Mouse (Mus musculus) stomach, embryonic 16.5 days (tissue): ENCODE data around the gene Sart1. TPM values are rescaled to one million over a fixed set of nuclear protein-coding genes. Genes with fewer than 3 reads are reported as not detected.
A peak's percentile ranks its signal among the peaks of the same experiment; 100 is the strongest.

ENCODE experiments used
- ATAC-seq: fragments of 200-750 bp; cut with Nextera tagmentation; 2 replicates; pipeline ENCODE4 v1.8.0; 2017; ENCODE audit warnings: moderate number of reproducible peaks, moderate TSS enrichment; ENCODE audit not compliant: insufficient read depth, low FRiP score
- H3K27ac ChIP-seq: fragments of 300-500 bp; sonication (generic); 2 replicates; pipeline ENCODE4 v1.5.1; 2014; ENCODE audit warnings: low read length
- H3K27me3 ChIP-seq: fragments of 300-500 bp; sonication (generic); 2 replicates; pipeline ENCODE4 v1.6.1; 2014; ENCODE audit warnings: low read length, control low read depth, mixed read lengths; ENCODE audit not compliant: control insufficient read depth, insufficient read depth
- H3K36me3 ChIP-seq: fragments of 300-500 bp; sonication (generic); 2 replicates; pipeline ENCODE4 v1.6.1; 2014; ENCODE audit warnings: low read length; ENCODE audit not compliant: control insufficient read depth, insufficient read depth
- H3K4me1 ChIP-seq: fragments of 300-500 bp; sonication (generic); 2 replicates; pipeline ENCODE4 v1.6.1; 2014; ENCODE audit warnings: low read length, control low read depth, mixed read lengths; ENCODE audit not compliant: control insufficient read depth, insufficient read depth
- H3K4me2 ChIP-seq: fragments of 300-500 bp; sonication (generic); 2 replicates; pipeline ENCODE4 v1.6.1; 2014; ENCODE audit warnings: low read depth, low read length, mixed read lengths
- H3K4me3 ChIP-seq: fragments of 300-500 bp; sonication (generic); replicated peaks from 2 replicates; pipeline ENCODE4 v1.5.1; 2014; ENCODE audit warnings: mild to moderate bottlenecking, low read length
- H3K9ac ChIP-seq: fragments of 300-500 bp; sonication (generic); 2 replicates; pipeline ENCODE4 v1.6.1; 2014; ENCODE audit warnings: low read length
- H3K9me3 ChIP-seq: fragments of 300-500 bp; sonication (generic); replicated peaks from 2 replicates; pipeline ENCODE4 v1.6.1; 2016; ENCODE audit warnings: low read length, control low read depth; ENCODE audit not compliant: control insufficient read depth
- WGBS: fragments of 180-500 bp; shearing (Covaris S2); extraction: QIAGEN DNeasy Blood & Tissue Kit; methylation state at CpG from one replicate; pipeline ENCODE4 v1.1.7; 2014; 5-methylcytosine and 5-hydroxymethylcytosine counted together
- polyA plus RNA-seq: library from polyadenylated mRNA; unstranded; fragments of >200 nt; fragmentation: Nextera tagmentation; extraction: Ambion mirVana; gene quantifications from 2 replicates; pipeline ENCODE4 v1.2.1, GENCODE M21; 2015

Gene Sart1
- polyA plus RNA-seq, 1 experiment from 2014 or later = 56.4 TPM

DNA sequence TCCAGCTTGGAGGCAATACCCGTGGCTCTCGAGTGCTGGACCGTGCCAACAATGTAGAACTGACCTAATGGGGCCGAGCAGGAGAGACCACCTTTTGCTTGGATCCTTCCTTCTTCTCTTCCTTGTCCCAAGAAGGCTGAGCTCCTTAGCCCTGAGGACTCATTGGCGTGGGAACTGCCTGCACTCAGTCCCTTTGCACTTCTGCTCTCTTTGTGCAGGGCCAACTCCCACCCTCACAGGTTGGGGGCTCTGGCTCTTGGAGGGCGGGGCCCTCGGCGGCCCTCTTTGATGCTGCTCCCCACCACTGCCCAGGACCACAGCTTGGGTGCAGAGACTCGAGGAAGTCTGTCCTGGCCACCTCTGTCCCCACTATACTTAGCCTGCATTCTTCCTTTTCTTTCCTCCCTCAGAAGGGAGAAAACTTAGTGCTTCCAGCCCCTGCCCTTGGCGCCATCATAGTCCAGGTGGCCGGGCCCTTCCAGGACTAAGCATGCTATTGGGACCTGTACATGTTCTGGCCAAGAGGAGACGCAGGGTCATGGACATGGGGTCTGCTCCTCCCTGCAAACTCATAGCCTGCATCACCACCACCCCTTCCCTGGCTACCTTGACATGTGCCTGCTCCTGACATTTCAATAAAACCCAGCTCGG lies 38.3 kb upstream of the Sart1 start:
- H3K36me3 ChIP-seq = no peaks in the 10 kb centered on the region
- peaks cover 25% of the 10 kb centered on the region for H3K4me1 ChIP-seq
- no peak overlapping the region for H3K4me2 ChIP-seq
- 85% methylated on average over 13 of the region's 13 CpGs for WGBS
- ATAC-seq = no peak
- no peak overlapping the region for H3K4me3 ChIP-seq
- H3K9me3 ChIP-seq = no peaks in the 10 kb centered on the region
- H3K9ac ChIP-seq = peak overlapping the region; percentile 47; the same call in 1 of the 2 replicates
- no peaks in the 10 kb centered on the region for H3K27me3 ChIP-seq
- H3K27ac ChIP-seq = no peak overlapping the region

DNA sequence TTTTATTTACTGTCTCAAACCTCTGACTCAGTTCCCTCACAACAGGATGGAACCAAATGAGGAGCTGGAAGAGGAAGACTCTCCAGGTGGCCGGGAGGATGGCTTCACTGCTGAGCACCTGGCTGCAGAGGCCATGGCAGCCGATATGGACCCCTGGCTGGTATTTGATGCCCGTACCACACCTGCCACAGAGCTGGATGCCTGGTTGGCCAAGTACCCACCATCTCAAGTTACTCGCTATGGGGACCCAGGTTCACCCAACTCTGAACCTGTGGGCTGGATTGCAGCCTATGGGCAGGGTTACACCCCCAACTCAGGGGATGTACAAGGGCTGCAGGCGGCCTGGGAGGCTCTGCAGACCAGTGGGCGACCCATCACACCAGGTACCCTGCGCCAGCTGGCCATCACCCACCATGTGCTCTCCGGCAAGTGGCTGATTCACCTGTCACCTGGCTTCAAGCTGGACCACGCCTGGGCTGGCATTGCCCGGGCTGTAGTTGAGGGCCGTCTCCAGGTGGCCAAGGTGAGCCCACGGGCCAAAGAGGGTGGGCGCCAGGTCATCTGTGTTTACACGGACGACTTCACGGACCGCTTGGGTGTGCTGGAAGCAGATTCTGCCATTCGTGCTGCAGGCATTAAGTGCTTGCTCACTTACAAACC lies 37.5 kb upstream of the Sart1 start:
- Histone ChIP-seq H3K27me3 (no peaks in the 10 kb centered on the region), H3K4me1 (peaks cover 25% of the 10 kb centered on the region), H3K4me2 (peak overlapping the region; percentile 74), H3K9me3 (no peaks in the 10 kb centered on the region), H3K9ac (peak overlapping the region; percentile 92), H3K36me3 (no peaks in the 10 kb centered on the region), H3K27ac (peak overlapping the region; percentile 74), H3K4me3 (peak overlapping the region; percentile 72)
- ATAC-seq = no peak
- WGBS = 82% methylated on average over 18 of the region's 18 CpGs

DNA sequence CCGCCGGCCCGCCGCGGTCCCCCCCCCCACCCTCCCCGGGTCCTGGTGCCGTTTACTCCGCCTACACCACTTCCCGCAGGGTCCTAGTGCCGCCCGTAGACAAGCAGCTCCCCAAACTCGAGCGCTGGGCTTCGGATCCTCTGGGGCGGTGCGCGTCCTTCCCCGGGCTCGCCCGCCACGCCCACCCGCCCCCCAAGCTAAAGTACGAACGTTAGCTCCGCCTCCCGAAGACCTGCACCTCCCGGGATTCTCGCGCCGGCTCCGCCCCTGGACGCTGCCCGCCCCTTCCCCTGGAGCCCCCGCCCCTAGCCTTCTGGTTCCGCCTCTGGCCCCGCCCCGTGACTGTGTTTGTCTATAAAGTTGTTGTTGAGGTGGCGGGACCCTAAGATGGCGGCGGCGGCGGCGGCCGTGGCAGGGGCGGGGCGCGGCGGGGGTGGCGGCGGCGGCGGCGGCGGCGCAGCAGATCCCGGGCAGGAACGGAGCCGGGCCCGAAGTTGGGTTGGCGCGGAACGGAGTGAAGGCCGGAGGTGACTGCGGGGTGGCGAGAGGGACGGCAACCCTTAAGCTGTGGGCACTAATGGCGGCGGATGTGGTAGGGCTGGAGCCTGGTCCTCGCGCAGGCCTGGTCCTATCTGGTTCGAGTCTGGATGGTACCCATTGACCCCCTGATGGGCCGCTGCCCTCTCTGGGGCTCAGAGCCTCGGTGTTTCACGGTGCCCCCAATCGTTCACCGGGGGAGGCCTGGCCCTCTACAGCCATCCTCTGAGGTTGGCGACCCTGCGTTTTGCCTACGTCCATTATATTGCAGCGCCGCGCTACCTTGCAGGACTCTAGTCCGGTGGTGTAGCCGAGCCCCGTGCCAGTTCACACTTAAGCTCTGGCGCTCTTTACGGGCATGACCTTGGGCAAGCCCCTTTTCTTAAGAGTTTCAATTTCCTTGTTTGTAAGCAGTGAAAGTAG lies 36.6 kb upstream of the Sart1 start, which contains the start of the genes Drap1 and AI837181:
Drap1 (minus strand) TSS at position 198 of the 960 bp plus-strand sequence.
AI837181 (plus strand) TSS at position 363 of the 960 bp plus-strand sequence.
- Histone ChIP-seq H3K4me1 (peaks cover 25% of the 10 kb centered on the region), H3K4me3 (peak within 1 kb of the TSS; percentile 72), H3K9ac (peak within 1 kb of the TSS; percentile 92), H3K9me3 (no peaks in the 10 kb centered on the region), H3K36me3 (no peaks in the 10 kb centered on the region), H3K4me2 (peak within 1 kb of the TSS; percentile 93), H3K27ac (peak within 1 kb of the TSS; percentile 91), H3K27me3 (no peaks in the 10 kb centered on the region)
- WGBS = under 1% methylated on average over 83 of the region's 87 CpGs
- ATAC-seq = peak; percentile 94

DNA sequence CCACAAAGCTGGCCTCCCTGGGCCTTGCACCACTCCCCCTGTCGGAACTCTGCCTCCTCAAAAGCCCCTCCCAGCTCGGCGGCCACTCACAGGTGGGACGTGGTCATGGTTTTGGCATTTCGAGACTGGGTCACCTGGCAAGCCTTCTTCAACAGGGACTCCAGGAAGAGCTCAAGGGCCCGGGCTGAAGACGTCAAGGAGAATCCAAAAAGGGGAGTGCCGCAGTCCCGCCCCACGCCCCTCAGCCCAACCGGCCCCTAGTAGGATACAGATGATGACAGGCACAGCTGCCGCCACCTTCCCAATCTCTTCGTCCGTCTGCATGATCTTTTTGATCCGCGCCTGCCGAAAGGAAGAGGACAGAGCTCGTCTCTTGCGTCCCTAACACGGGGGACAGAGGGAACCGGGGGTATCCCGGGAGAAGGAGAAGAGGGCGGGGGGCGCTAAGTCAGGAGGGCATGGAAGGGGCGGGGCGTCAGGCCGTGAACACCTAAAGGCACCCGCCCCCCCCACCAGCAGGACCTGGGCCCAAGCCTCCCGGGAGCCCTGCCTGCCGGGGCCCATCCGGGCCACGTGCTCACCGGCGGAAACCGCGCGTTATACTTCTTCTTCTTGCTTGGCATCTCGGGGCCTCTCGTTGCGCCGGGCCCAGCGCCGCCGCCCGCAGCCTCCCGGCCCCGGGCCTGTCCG lies 35.7 kb upstream of the Sart1 start:
- WGBS = under 1% methylated on average over 41 of the region's 48 CpGs

DNA sequence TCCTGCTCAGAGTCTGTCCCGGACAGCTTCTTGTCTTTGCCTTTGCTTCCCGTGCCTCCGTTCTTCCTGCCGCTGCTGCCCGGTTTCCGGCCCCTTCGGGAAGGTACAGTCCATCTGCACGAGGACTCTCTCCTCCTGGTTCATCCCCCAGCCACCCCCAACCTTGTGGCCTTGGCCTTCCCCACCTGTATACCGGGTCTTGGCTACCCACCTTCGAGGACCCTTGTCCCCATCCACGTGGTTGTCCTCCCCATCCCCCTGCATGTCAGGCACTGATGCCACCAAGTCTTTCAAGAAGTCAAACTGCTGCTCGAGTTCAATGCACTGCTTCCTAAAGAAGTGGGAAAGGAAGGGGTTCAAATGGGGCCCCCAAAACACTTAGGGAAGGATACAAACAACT lies 35.1 kb upstream of the Sart1 start:
- Histone ChIP-seq H3K27ac (peak overlapping the region; percentile 91), H3K36me3 (no peaks in the 10 kb centered on the region)
- WGBS = 53% methylated on average over 12 of the region's 12 CpGs

More for the DNA sequence above, 35.7 kb upstream of the Sart1 start:
- peak overlapping the region; percentile 93 for H3K4me2 ChIP-seq
- peak; percentile 73 for ATAC-seq
- peaks cover 25% of the 10 kb centered on the region for H3K4me1 ChIP-seq
- peak overlapping the region; percentile 89 for H3K9ac ChIP-seq
- no peaks in the 10 kb centered on the region for H3K9me3 ChIP-seq
- H3K4me3 ChIP-seq = peak overlapping the region; percentile 72
- peak overlapping the region; percentile 91 for H3K27ac ChIP-seq
- H3K36me3 ChIP-seq = no peaks in the 10 kb centered on the region
- no peaks in the 10 kb centered on the region for H3K27me3 ChIP-seq

DNA sequence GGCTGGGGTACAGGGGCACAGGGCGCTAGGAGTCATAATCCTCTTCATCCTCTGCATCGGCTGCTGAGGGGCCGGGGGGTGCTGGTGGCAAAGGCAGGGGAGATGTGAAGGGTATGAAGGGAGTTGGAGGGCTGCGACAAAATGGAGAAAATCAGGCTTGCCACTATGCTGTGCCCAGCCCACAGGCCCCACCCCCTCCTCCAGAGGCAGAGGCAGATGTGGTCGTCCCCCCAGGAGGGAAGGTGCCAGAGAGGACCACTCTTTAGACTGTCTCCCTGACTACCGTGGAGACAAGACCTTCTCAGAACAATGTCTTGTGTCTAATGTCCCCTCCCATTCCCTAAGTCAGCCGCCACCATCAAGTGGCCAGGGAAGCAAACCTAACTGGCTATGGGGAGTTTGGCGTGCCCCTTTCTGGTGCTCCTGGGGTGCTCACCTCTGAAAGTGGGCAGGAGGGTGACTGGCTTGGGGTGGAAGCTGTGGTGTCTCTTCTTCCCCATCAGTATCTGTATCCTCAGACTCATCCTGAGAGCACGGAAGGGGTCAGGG lies 34.5 kb upstream of the Sart1 start:
- Histone ChIP-seq H3K27ac (no peak overlapping the region), H3K4me1 (peaks cover 25% of the 10 kb centered on the region), H3K4me2 (no peak overlapping the region), H3K27me3 (no peaks in the 10 kb centered on the region), H3K4me3 (no peak overlapping the region), H3K36me3 (no peaks in the 10 kb centered on the region), H3K9me3 (no peaks in the 10 kb centered on the region), H3K9ac (peak overlapping the region; percentile 89; the same call in 1 of the 2 replicates)
- 84% methylated on average over 9 of the region's 9 CpGs for WGBS
- ATAC-seq = no peak

More for the DNA sequence above, 35.1 kb upstream of the Sart1 start:
- H3K4me1 ChIP-seq = peaks cover 25% of the 10 kb centered on the region
- no peaks in the 10 kb centered on the region for H3K9me3 ChIP-seq
- H3K9ac ChIP-seq = peak overlapping the region; percentile 89
- ATAC-seq = no peak
- peak overlapping the region; percentile 72 for H3K4me3 ChIP-seq
- peak overlapping the region; percentile 93 for H3K4me2 ChIP-seq
- no peaks in the 10 kb centered on the region for H3K27me3 ChIP-seq

DNA sequence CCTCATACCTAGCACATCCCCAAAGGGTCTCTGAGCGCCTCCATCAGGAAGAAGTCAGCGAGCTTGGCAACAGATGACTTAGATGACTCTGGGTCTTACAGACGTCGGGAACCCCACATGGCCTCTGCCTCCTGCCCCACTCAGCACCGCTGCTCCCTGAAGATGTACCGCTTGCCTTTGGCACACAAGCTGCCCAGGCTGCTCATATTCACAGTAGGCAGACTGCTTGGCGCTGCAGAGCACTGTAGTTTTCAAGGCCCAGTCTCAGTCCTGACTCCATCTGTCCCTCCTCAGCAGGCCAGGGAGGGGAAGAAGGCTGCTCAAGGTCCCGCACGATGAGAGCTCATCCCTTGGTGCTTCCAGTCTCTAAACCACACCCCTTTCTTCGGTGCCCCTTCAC lies 33.8 kb upstream of the Sart1 start:
- 80% methylated on average over 10 of the region's 10 CpGs for WGBS
- H3K36me3 ChIP-seq = no peaks in the 10 kb centered on the region
- no peaks in the 10 kb centered on the region for H3K27me3 ChIP-seq
- H3K4me3 ChIP-seq = no peak overlapping the region
- H3K4me1 ChIP-seq = peaks cover 25% of the 10 kb centered on the region
- no peak for ATAC-seq
- H3K9ac ChIP-seq = no peak overlapping the region
- H3K27ac ChIP-seq = no peak overlapping the region
- no peak overlapping the region for H3K4me2 ChIP-seq
- no peaks in the 10 kb centered on the region for H3K9me3 ChIP-seq

DNA sequence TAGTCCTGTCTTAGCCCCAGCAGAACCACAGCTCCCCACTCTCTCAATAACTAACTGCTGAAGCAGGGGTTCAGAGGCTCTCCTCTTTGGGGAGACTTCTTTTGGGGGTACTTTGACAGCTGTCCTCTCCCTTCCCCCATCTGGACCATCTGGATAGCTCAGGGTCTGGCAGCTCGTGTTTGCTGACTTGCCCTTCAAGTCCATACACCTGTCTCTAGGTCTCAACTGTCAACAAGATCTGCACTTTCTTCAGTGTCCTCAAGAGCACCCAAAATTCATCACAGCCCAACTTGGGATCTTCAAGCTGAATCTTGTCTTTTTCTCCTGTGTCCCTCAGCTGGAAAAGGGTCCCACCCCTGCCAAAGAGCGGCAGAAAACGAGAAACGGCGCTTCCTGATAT lies 33.3 kb upstream of the Sart1 start:
- Histone ChIP-seq H3K27me3 (no peaks in the 10 kb centered on the region), H3K4me2 (no peak overlapping the region), H3K27ac (no peak overlapping the region), H3K4me1 (peaks cover 20% of the 10 kb centered on the region), H3K36me3 (no peaks in the 10 kb centered on the region), H3K9ac (no peak overlapping the region), H3K4me3 (no peak overlapping the region), H3K9me3 (no peaks in the 10 kb centered on the region)
- no peak for ATAC-seq
- 82% methylated on average over 5 of the region's 5 CpGs for WGBS
